Mouse (Mus musculus): ENCODE data around the gene Ednra. TPM values are rescaled to one million over a fixed set of nuclear protein-coding genes. Genes with fewer than 3 reads are reported as not detected.

Gene Ednra
- total RNA-seq, 2 experiments from 2014 or later, result 21.8 to 26.8 TPM

DNA sequence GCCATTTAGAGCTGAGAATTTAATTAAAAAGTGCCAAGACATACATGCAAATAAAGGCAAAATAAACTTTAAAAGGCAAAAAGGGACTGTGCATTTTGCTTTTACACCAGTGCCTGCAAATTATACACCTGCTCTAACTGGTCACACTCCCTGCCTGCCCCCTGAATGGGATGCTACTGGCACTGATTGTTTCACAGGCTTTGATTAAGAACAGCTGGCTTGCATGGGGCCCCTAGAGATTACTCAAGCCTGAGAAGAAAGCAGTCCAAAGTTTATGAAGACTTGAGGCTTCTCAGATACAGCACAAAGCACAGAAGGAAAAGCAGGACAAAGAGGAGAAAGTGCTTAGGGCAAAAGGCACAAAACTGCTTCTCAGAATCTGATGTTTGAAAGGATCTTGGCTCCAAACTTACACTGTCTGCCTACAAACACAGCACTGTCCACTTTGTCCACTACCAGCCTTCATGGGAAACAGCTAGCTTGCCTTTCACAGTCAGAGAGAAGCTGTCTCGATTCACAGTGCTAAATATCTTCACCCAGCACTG lies 73.5 kb downstream of the Ednra start:
- no peak for DNase-seq

DNA sequence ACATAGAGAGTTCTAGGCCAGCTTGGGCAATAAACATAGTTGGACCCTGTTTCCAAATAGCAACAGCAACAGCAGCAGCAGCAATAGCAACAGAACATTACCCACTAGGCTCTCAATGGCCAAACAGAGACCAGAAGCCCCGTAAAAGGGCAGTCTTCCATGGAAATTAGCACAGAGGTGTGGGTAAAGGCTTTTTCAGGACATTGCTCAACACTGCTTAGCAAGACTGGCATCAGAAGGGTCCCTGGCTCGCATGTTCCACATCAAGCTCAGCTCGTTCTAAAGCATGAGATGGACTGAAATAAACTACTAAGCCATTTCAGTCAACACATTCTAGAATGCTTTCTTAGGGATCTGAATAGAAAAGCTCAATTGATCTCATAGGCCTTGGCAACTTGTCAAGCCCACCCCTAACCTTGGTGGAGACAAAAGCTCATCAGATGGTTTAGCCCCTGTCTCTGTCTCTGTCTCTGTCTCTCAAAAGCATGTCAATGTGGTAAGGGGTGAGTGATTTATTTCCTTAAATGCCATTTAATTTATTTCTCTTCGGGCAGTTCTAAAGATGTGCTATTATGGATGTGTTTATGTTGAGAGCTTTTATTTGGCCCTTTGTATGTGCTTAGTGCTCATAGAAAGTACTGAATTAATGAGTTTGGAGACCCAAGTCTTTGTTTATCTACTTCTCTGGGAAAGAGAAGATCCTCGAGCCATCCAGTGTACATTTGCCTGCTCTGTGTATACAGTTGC lies 84.0 kb downstream of the Ednra start:
- DNase-seq, result no peak

DNA sequence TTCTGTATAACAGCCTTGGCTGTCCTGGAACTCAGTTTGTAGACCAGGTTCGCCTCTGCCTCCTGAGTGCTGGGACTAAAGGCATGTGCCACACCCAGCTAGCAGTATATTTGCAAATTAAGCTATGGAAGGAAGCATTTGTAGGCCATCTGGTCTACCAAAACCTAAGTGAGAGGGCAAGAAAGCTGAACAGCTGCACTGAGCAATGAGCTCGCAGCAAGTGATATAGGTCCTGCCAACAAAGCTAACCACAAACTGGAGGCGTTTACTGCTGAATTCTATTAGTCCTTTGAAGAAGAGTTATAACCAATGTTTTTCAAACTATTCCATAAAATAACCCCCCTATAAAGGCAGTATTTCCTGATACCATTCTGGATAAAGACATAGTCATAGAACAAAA lies 86.7 kb downstream of the Ednra start:
- DNase-seq, result no peak

DNA sequence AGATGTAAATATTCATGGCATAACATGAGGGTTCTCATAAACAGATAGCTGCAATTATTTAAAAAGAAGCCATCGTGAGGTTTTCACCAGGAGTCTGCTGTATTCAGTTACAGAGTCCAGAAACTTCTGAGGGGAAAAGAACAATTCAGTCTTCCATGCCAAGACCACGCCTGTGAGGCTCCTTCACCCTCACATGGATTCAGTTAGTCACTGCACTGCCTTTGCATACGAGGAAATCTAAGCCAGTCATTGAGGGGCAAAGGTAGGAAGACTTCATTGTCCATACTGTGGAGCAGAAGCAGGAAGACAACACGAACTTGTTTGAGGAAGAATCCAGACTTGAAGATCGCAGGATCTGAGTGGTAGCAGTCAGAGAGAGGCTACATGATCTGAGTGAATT lies 90.2 kb downstream of the Ednra start:
- no peak for DNase-seq

GRCm38 (mm10) chr8:77633211-77633610 lies 91.1 kb downstream of the Ednra start:
- no peak for DNase-seq

GRCm38 (mm10) chr8:77630691-77631090 lies 93.6 kb downstream of the Ednra start:
- peak; percentile 13 for DNase-seq

GRCm38 (mm10) chr8:77629858-77630537 lies 94.3 kb downstream of the Ednra start:
- peak; percentile 90 for DNase-seq

DNA sequence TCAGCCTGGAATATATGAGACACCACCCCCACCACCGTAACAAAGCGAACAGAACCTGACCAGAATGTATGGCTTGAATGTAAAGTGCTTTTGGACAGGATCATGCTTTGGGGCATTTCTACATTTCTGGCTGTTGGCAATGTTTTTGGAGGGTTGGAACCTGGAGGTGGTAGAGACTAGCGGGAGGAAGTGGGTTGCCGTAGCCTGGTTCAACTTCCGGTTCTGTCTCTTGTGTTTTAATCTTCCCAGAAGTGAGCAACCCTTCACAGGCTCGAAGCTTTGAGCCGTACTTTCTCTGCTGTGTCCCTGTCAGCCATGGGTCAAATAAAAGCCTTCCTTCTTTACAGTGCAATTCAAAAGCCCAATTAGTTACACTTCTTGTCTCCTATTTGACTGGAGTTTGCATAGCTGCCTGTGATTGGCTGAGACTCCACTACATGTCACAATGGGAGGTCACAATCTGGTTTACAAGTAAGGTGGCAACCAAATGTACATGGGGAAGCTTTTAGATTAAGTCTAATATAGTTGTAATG lies 100.5 kb downstream of the Ednra start:
- DNase-seq, result no peak

- DNase-seq, result peak; percentile 66
Measured at GRCm38 (mm10) chr8:77617916-77618315, 106.3 kb downstream of the Ednra start.

Other genes with a start within 250 kb of the Ednra start
- 10 to 100 TPM; 20.9 to 29.4 TPM for gene Arhgap10, start 206.5 kb downstream of the Ednra start, total RNA-seq (2021)
- 10 to 100 TPM; 16.0 to 18.7 TPM for gene Prmt9, start 175.1 kb downstream of the Ednra start, total RNA-seq (2021)
- gene Tmem184c, start 113.8 kb downstream of the Ednra start, total RNA-seq (2021), result 10 to 100 TPM; 27.3 to 29.7 TPM

All from adrenal gland, postnatal 10 days (tissue).